Mouse (Mus musculus) urinary bladder, postnatal 4 days (tissue): ENCODE measurements around the gene Phf6.
"Not testable (repeated sequence)": the region's sequence is repeated elsewhere in the genome, so short reads cannot be mapped to it uniquely, and the experiment has no call there.

Experiments used
- DNase-seq, 2 experiments: peaks; one replicate each; pipeline ENCODE4 v3.0.0; 2021 to 2022; ENCODE audit warnings: low spot score in 2 of 2

The Phf6 gene

DNA sequence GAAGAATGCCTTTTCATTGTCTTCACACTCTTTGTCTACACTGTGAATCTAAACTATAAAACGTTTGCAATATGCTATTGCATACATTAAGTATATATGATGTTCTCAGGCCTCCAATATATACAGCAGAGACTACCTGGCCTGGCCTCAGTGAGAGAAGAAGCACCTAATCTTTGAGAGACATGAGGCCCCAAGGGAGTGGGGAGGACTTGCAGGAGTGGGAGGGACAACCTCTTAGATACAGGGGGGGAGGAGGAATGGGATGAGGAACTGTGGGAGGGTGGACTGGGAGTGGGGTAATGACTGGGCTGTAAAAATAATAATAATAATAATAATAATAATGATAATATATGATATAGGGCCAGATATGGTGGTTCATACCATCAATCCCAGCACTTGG, 66.5 kb downstream of the Phf6 start:
- no peak for DNase-seq

DNA sequence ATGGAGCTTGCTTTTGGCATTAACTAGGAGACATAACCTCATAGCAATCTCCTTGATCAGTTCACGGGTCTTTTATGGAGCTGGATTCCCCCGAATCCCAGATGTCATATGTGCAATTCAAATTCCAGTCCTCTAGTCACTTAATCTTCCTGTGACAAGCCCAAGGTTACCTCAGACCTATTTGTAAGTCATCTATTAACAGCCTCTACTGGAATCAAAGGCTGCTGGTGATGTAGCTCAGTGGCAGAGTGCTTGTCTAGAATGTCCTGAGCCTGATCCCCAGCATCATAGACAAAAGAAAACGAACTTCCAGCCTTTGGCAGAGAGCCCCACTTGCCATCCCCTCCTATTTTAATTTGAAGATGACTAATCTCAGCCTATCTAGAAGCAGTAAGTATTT, 69.3 kb downstream of the Phf6 start:
- DNase-seq: no peak

DNA sequence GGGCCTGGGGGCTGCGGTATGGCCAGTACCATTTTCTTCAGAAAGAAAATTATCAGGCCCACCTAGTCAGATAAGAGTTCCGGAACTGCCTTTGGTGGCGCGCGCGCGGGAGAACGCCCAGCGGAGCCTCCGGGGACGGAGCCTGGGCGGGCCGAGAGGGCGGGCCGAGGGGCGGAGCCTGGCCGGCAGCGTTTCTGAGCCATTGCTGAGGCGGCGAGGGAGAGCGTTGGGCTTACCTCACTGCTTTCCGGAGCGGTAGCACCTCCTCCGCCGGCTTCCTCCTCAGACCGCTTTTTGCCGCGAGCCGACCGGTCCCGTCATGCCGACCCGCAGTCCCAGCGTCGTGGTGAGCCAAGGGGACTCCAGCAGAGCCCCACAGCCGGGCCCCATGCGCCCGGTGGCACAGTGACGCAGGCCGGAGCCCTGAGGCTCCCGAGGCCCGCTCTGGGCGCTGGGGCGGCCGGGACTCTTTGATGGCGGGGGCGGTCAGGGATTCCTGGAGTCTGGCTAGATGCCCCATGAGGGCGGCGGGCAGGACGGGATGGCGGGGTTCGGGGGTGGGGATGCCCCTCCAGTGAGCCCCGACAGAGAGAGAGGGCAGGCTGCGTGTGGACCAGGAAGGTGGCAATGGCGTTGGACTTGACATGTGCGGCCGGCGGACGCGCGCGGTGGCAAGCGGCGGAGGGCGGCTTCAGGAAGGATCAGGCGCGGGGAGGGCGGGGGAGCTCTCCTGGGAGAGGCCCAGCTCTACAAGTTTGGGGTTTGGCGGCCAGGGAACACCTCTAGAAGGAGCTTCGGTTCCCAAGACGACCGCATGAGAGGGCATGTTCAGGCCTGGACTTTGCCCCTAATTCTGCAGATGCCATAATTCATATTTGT, 76.1 kb downstream of the Phf6 start, which contains the start of gene Hprt:
TSS of gene Hprt (plus strand) at position 233 of the 879 bp plus-strand sequence.
- peak; percentile 80 to 83 for DNase-seq

DNA sequence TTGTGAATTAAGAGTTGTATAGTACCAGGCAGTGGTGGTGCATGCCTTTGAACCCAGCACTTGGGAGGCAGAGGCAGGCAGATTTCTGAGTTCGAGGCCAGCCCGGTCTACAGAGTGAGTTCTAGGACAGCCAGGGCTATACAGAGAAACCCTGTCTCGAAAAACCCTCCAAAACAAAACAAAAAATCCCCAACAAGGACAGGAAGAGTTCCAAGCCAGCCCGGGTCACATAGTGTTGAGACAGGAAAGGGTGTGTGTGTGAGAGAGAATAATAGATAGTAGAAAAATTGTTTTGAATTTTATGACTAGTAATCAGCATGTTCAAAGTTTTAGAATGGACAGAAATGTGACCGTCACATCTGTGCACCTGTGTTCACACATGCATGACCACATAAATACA, 82.7 kb downstream of the Phf6 start:
- DNase-seq: not testable (repeated sequence)

DNA sequence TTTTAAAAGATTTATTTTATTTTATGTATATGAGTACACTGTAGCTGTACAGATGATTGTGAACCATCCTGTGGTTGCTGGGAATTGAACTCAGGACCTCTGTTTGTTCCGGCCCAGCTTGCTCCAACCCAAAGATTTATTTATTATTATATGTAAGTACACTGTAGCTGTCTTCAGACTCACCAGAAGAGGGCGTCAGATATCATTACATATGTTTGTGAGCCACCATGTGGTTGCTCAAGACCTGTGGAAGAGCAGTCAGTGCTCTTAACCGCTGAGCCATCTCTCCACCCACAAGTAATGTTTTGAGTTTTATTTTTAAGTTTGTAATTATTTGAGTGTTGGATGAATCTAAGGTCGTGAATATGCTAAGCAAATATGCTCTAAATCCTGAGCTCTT, 92.8 kb downstream of the Phf6 start:
- DNase-seq: not testable (repeated sequence)

DNA sequence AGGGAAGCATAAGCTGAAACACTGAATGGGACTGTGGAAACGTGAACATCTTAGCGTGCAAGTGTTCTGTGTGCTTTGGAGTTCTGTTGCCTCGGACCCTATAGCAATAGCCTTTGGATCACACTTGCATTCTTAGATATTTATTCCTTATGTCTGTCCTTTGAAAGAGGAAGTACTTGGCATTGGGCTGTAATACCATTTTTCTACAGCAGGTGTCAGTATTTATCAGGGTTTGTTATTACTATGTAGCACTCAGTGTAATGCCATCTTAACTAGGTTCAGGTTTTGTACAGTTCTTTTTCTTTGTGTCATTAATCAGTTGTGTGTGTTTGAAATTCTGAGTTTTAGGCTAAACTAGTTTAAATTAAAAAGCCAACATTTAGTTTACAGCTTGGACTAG, 94.0 kb downstream of the Phf6 start:
- no peak for DNase-seq
